Comparison of ENCODE assay signal across 8 mouse cellular contexts in genomic region chr7:25333596-25334307, GRCm38 (mm10). TPM values are rescaled to one million over a fixed set of nuclear protein-coding genes. Genes with fewer than 3 reads are reported as not detected.
DNase-seq lines count a peak whose midpoint lies in the region; ATAC-seq and TF ChIP-seq lines count a peak whose summit lies in the region.

No protein-coding gene starts in this region.

- peaks cover 77% of the 10 kb centered on the region for H3K36me3 ChIP-seq in neural tube, embryonic 15.5 days
- H3K36me3 ChIP-seq in intestine, embryonic 15.5 days, result peaks cover 18% of the 10 kb centered on the region
- peaks cover 11% of the 10 kb centered on the region for H3K36me3 ChIP-seq in midbrain, embryonic 11.5 days (ENCODE audit: control insufficient read depth, insufficient read depth, low read length)
- H3K36me3 ChIP-seq in spleen, adult 2 months (ENCODE audit: control insufficient read depth, insufficient read depth, low read length), result no peaks in the 10 kb centered on the region

- intact Hi-C loops in left cerebral cortex, postnatal 36 days (cut with DNase I), result loop anchor here (10.0 kb wide), 1 partner anchor 261 kb away; no protein-coding TSS in a partner anchor

- no peak for ATAC-seq in neural tube, embryonic 15.5 days (ENCODE audit: low FRiP score)
- peak; percentile 75; the same call in 1 of the 2 replicates for ATAC-seq in intestine, embryonic 15.5 days
- peak; percentile 72 for ATAC-seq in midbrain, embryonic 11.5 days (ENCODE audit: low FRiP score)

- peak; percentile 74 for DNase-seq in neural tube, embryonic 10.5 days (ENCODE audit: extremely low spot score, low spot score)
- peak; percentile 88 for DNase-seq in embryo, embryonic 10.5 days (ENCODE audit: low spot score)
- peak; percentile 69 for DNase-seq in gastrocnemius, postnatal 25 days
- peak; percentile 45 to 55 for DNase-seq in left cerebral cortex, postnatal 36 days (ENCODE audit: low spot score in 2 of 2)
- peak; percentile 93 for DNase-seq in midbrain, embryonic 11.5 days (ENCODE audit: low spot score, missing footprints)
- peak; percentile 42 to 70 for DNase-seq in spleen, adult 2 months (ENCODE audit: low read depth in 1 of 2, low spot score in 2 of 2)

- H3K4me2 ChIP-seq in neural tube, embryonic 15.5 days, result no peak overlapping the region
- no peak overlapping the region for H3K4me2 ChIP-seq in intestine, embryonic 15.5 days (replicated peaks)
- H3K4me2 ChIP-seq in midbrain, embryonic 11.5 days, result no peak overlapping the region

- 38% methylated on average over 16 of the region's 16 CpGs for WGBS in neural tube, embryonic 15.5 days
- WGBS in intestine, embryonic 15.5 days, result 38% methylated on average over 16 of the region's 16 CpGs
- WGBS in midbrain, embryonic 11.5 days, result 41% methylated on average over 16 of the region's 16 CpGs
- WGBS in spleen, adult 2 months, result 48% methylated on average over 16 of the region's 16 CpGs

- H3K9me3 ChIP-seq in neural tube, embryonic 15.5 days (replicated peaks), result no peaks in the 10 kb centered on the region
- no peaks in the 10 kb centered on the region for H3K9me3 ChIP-seq in intestine, embryonic 15.5 days
- no peaks in the 10 kb centered on the region for H3K9me3 ChIP-seq in midbrain, embryonic 11.5 days (ENCODE audit: control insufficient read depth, low read length)

- H3K27ac ChIP-seq in neural tube, embryonic 15.5 days (replicated peaks), result no peak overlapping the region
- H3K27ac ChIP-seq in intestine, embryonic 15.5 days, result no peak overlapping the region
- H3K27ac ChIP-seq in midbrain, embryonic 11.5 days (ENCODE audit: low read depth, low read length), result no peak overlapping the region
- no peak overlapping the region for H3K27ac ChIP-seq in spleen, adult 2 months (ENCODE audit: insufficient read depth, low read length)

- no peaks in the 10 kb centered on the region for H3K4me1 ChIP-seq in neural tube, embryonic 15.5 days
- H3K4me1 ChIP-seq in intestine, embryonic 15.5 days (replicated peaks), result no peaks in the 10 kb centered on the region
- H3K4me1 ChIP-seq in midbrain, embryonic 11.5 days (ENCODE audit: control insufficient read depth, insufficient read depth, low read length), result no peaks in the 10 kb centered on the region
- H3K4me1 ChIP-seq in spleen, adult 2 months (ENCODE audit: control insufficient read depth, insufficient read depth, insufficient read length), result no peaks in the 10 kb centered on the region

- H3K9ac ChIP-seq in neural tube, embryonic 15.5 days (replicated peaks), result no peak overlapping the region
- no peak overlapping the region for H3K9ac ChIP-seq in intestine, embryonic 15.5 days
- no peak overlapping the region for H3K9ac ChIP-seq in midbrain, embryonic 11.5 days (ENCODE audit: low read length)

- no peak for TF ChIP-seq POLR2A in spleen, adult 2 months (IDR thresholded peaks at IDR 0.05; ENCODE audit: low read depth, low read length)

- H3K4me3 ChIP-seq in neural tube, embryonic 15.5 days (replicated peaks), result no peak overlapping the region
- no peak overlapping the region for H3K4me3 ChIP-seq in intestine, embryonic 15.5 days (replicated peaks)
- no peak overlapping the region for H3K4me3 ChIP-seq in midbrain, embryonic 11.5 days (ENCODE audit: low read depth, low read length)
- H3K4me3 ChIP-seq in spleen, adult 2 months (ENCODE audit: extremely low read depth, insufficient read depth, insufficient read length), result no peak overlapping the region

- TF ChIP-seq CTCF in spleen, adult 2 months (IDR thresholded peaks at IDR 0.05; ENCODE audit: extremely low read depth, insufficient read depth, insufficient read length, insufficient replicate concordance), result peak; percentile 92

- H3K27me3 ChIP-seq in neural tube, embryonic 15.5 days (replicated peaks), result no peaks in the 10 kb centered on the region
- H3K27me3 ChIP-seq in intestine, embryonic 15.5 days (replicated peaks), result no peaks in the 10 kb centered on the region
- no peaks in the 10 kb centered on the region for H3K27me3 ChIP-seq in midbrain, embryonic 11.5 days (ENCODE audit: control insufficient read depth, insufficient read depth, low read length)
- H3K27me3 ChIP-seq in spleen, adult 2 months (ENCODE audit: control insufficient read depth, insufficient read depth, low read length), result no peaks in the 10 kb centered on the region

RNA-seq across cellular contexts. Expression of gene Megf8, which starts 16.8 kb away (rescaled TPM):
- polyA plus RNA-seq in neural tube, embryonic 15.5 days (2015; fragmentation: Nextera tagmentation; extraction: Ambion mirVana), result 19.3 and 22.7 TPM in 2 replicates
- 10 to 100 TPM; 15.5 to 18.7 TPM for total RNA-seq in gastrocnemius, postnatal 25 days (2021)
- polyA plus RNA-seq in intestine, embryonic 15.5 days (2015; fragmentation: Nextera tagmentation; extraction: Ambion mirVana), result 8.1 and 9.2 TPM in 2 replicates
- 100 to 1,000 TPM; 108 to 110 TPM for total RNA-seq in left cerebral cortex, postnatal 36 days (2021)
- polyA plus RNA-seq in midbrain, embryonic 11.5 days (2014; fragmentation: Nextera tagmentation; extraction: Ambion mirVana), result 9.1 and 10.3 TPM in 2 replicates
- 11.0 and 11.9 TPM in 2 replicates for polyA plus RNA-seq in spleen, adult 2 months (2012; rRNA removed)

RNA-seq across cellular contexts. Expression of gene Tmem145, which starts 27.8 kb away (rescaled TPM):
- 73.5 and 98.1 TPM in 2 replicates for polyA plus RNA-seq in neural tube, embryonic 15.5 days (2015; fragmentation: Nextera tagmentation; extraction: Ambion mirVana)
- not detected for total RNA-seq in gastrocnemius, postnatal 25 days (2021)
- 1.2 and 1.3 TPM in 2 replicates for polyA plus RNA-seq in intestine, embryonic 15.5 days (2015; fragmentation: Nextera tagmentation; extraction: Ambion mirVana)
- total RNA-seq in left cerebral cortex, postnatal 36 days (2021), result 10 to 100 TPM; 44.4 to 57.4 TPM
- 7.2 and 7.7 TPM in 2 replicates for polyA plus RNA-seq in midbrain, embryonic 11.5 days (2014; fragmentation: Nextera tagmentation; extraction: Ambion mirVana)
- polyA plus RNA-seq in spleen, adult 2 months (2012; rRNA removed), result not detected in 2 replicates

RNA-seq across cellular contexts. Expression of gene Prr19, which starts 32.5 kb away (rescaled TPM):
- 3.0 and 3.5 TPM in 2 replicates for polyA plus RNA-seq in neural tube, embryonic 15.5 days (2015; fragmentation: Nextera tagmentation; extraction: Ambion mirVana)
- total RNA-seq in gastrocnemius, postnatal 25 days (2021), result not detected
- polyA plus RNA-seq in intestine, embryonic 15.5 days (2015; fragmentation: Nextera tagmentation; extraction: Ambion mirVana), result 0.41 and 0.71 TPM in 2 replicates
- not detected for total RNA-seq in left cerebral cortex, postnatal 36 days (2021)
- polyA plus RNA-seq in midbrain, embryonic 11.5 days (2014; fragmentation: Nextera tagmentation; extraction: Ambion mirVana), result 1.1 and 1.2 TPM in 2 replicates
- 0.07 TPM in 1 of 2 replicates, not detected in the other for polyA plus RNA-seq in spleen, adult 2 months (2012; rRNA removed)

RNA-seq across cellular contexts. Expression of gene Cnfn, which starts 35.8 kb away (rescaled TPM):
- 0.54 and 2.3 TPM in 2 replicates for polyA plus RNA-seq in neural tube, embryonic 15.5 days (2015; fragmentation: Nextera tagmentation; extraction: Ambion mirVana)
- not detected for total RNA-seq in gastrocnemius, postnatal 25 days (2021)
- 0.47 and 0.63 TPM in 2 replicates for polyA plus RNA-seq in intestine, embryonic 15.5 days (2015; fragmentation: Nextera tagmentation; extraction: Ambion mirVana)
- total RNA-seq in left cerebral cortex, postnatal 36 days (2021), result not detected
- polyA plus RNA-seq in midbrain, embryonic 11.5 days (2014; fragmentation: Nextera tagmentation; extraction: Ambion mirVana), result not detected in 2 replicates
- polyA plus RNA-seq in spleen, adult 2 months (2012; rRNA removed), result not detected in 2 replicates

RNA-seq across cellular contexts. Expression of gene Pafah1b3, which starts 36.0 kb away (rescaled TPM):
- polyA plus RNA-seq in neural tube, embryonic 15.5 days (2015; fragmentation: Nextera tagmentation; extraction: Ambion mirVana), result 458 and 569 TPM in 2 replicates
- 1 to 10 TPM; 1.4 to 1.5 TPM for total RNA-seq in gastrocnemius, postnatal 25 days (2021)
- polyA plus RNA-seq in intestine, embryonic 15.5 days (2015; fragmentation: Nextera tagmentation; extraction: Ambion mirVana), result 173 TPM in 2 replicates
- 10 to 100 TPM; 24.0 to 25.5 TPM for total RNA-seq in left cerebral cortex, postnatal 36 days (2021)
- 306 and 332 TPM in 2 replicates for polyA plus RNA-seq in midbrain, embryonic 11.5 days (2014; fragmentation: Nextera tagmentation; extraction: Ambion mirVana)
- 62.9 and 90.7 TPM in 2 replicates for polyA plus RNA-seq in spleen, adult 2 months (2012; rRNA removed)
